Mouse (Mus musculus) T-helper 1 cell (primary cell): Measurements from ENCODE around the gene Ifitm5.

Experiments used
- in situ Hi-C: fragments of 300-600 bp; cut with MboI, MseI; formaldehyde crosslinking; loops from one replicate; pipeline ENCODE4 v1.15.1; 2025; ENCODE audit warnings: high pct_unique_total_duplicates

Ifitm5 gene

GRCm38 (mm10) chr7:140962733-140963132, 12.6 kb upstream of the Ifitm5 start:
- in situ Hi-C loops, result no loop called here

GRCm38 (mm10) chr7:140961416-140961815, 11.3 kb upstream of the Ifitm5 start:
- in situ Hi-C loops, result no loop called here

GRCm38 (mm10) chr7:140960026-140960425, 9.9 kb upstream of the Ifitm5 start:
- in situ Hi-C loops, result no loop called here

- in situ Hi-C loops, result loop anchor here (5.0 kb wide), 1 partner anchor 88 kb away; no protein-coding TSS in a partner anchor
Measured at GRCm38 (mm10) chr7:140959181-140959901, 9.2 kb upstream of the Ifitm5 start.

GRCm38 (mm10) chr7:140956556-140956869, 6.4 kb upstream of the Ifitm5 start:
- in situ Hi-C loops, result loop anchor here (5.0 kb wide), 1 partner anchor 91 kb away; no protein-coding TSS in a partner anchor

- in situ Hi-C loops, result loop anchor here (5.0 kb wide), 1 partner anchor 91 kb away; no protein-coding TSS in a partner anchor
Measured at GRCm38 (mm10) chr7:140955758-140956555, 5.9 kb upstream of the Ifitm5 start, which contains the start of the genes Gm45717 and Ifitm2. TSS of gene Gm45717 (minus strand) at chr7:140955937. TSS of gene Ifitm2 (minus strand) at chr7:140955987.

- in situ Hi-C loops, result loop anchor here (5.0 kb wide), 1 partner anchor 92 kb away; no protein-coding TSS in a partner anchor
Measured at GRCm38 (mm10) chr7:140955342-140955741, 5.3 kb upstream of the Ifitm5 start.

GRCm38 (mm10) chr7:140954733-140955071, 4.6 kb upstream of the Ifitm5 start:
- in situ Hi-C loops, result loop anchor here (5.0 kb wide), 1 partner anchor 93 kb away; no protein-coding TSS in a partner anchor

- in situ Hi-C loops, result no loop called here
Measured at GRCm38 (mm10) chr7:140953800-140954732, 4.0 kb upstream of the Ifitm5 start.

GRCm38 (mm10) chr7:140953133-140953532, 3.0 kb upstream of the Ifitm5 start:
- in situ Hi-C loops, result no loop called here

- in situ Hi-C loops, result no loop called here
Measured at GRCm38 (mm10) chr7:140952441-140952840, 2.4 kb upstream of the Ifitm5 start.

GRCm38 (mm10) chr7:140951765-140952164, 1.7 kb upstream of the Ifitm5 start:
- in situ Hi-C loops, result no loop called here

- in situ Hi-C loops, result no loop called here
Measured at GRCm38 (mm10) chr7:140951051-140951450, 960 bp upstream of the Ifitm5 start.

GRCm38 (mm10) chr7:140949255-140949654, 836 bp downstream of the Ifitm5 start:
- in situ Hi-C loops, result no loop called here

GRCm38 (mm10) chr7:140948161-140948560, 1.9 kb downstream of the Ifitm5 start:
- in situ Hi-C loops, result no loop called here

GRCm38 (mm10) chr7:140946980-140947379, 3.1 kb downstream of the Ifitm5 start:
- in situ Hi-C loops, result no loop called here

- in situ Hi-C loops, result no loop called here
Measured at GRCm38 (mm10) chr7:140946311-140946710, 3.8 kb downstream of the Ifitm5 start.

- in situ Hi-C loops, result no loop called here
Measured at GRCm38 (mm10) chr7:140945247-140945646, 4.8 kb downstream of the Ifitm5 start.

GRCm38 (mm10) chr7:140944236-140944635, 5.9 kb downstream of the Ifitm5 start:
- in situ Hi-C loops, result no loop called here

GRCm38 (mm10) chr7:140943356-140943755, 6.7 kb downstream of the Ifitm5 start:
- in situ Hi-C loops, result no loop called here

- in situ Hi-C loops, result no loop called here
Measured at GRCm38 (mm10) chr7:140942811-140943210, 7.3 kb downstream of the Ifitm5 start.

- in situ Hi-C loops, result no loop called here
Measured at GRCm38 (mm10) chr7:140942341-140942740, 7.8 kb downstream of the Ifitm5 start.
